Mouse (Mus musculus) heart, adult 2 months (tissue): ENCODE data around the gene Tmem240.

Source experiments
- CTCF ChIP-seq: fragments of 200-600 bp; IDR thresholded peaks from 2 replicates; pipeline ENCODE4 v1.8.1; 2022; ENCODE audit warnings: antibody characterized with exemption, mild to moderate bottlenecking, moderate library complexity
- POLR2A ChIP-seq: fragments of 200-500 bp; IDR thresholded peaks from 2 replicates; pipeline ENCODE4 v1.6.1; 2011; ENCODE audit warnings: mild to moderate bottlenecking, low read depth, low read length, control low read depth; ENCODE audit not compliant: insufficient read depth

DNA sequence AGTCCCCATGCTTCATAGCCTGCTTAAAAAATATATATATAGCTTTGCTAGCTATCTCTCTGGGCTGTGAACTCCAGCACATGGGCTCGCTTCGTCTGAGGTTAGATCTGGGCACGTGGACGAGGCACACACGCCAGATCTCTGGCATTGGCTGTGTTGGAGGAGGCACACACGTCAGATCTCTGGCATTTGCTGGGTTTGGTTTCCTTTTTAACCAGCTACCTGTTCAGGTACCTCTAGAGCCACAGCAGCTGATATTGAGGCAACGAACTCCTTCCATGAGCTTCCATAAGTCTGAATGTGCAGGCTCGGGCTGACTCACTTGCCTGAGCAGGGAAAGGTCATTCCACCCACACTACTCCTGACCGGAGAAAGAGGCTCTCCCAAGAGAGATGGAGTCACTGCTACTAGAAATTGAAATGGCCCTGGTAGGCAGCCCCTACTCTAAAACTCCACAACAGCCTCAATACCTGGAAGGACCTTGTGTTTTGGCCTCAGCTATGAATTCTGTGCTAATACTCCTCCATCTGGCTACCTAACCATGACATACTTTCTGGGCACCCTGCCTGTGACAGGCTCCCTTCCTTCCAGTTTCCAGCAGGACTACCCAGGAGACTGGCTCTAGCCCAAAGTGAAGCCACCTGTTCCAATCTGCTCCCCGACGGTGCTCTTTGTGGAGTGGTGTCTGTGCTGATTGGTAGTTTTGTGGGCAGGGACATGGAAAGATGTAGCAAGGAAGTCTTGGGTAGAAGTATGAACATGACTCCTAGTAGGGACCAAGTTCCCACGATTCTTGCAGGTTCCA is 43.8 kb upstream of the Tmem240 start:
- TF ChIP-seq CTCF (no peak), POLR2A (no peak)
